Mouse (Mus musculus) cerebellum, postnatal 25 days (tissue): Measurements from ENCODE around the gene Map2k5.
A peak's percentile ranks its signal among the peaks of the same experiment; 100 is the strongest.

Experiments used
- DNase-seq, 2 experiments: peaks; one replicate each; pipeline ENCODE4 v3.0.0; 2021; ENCODE audit warnings: mixed read lengths in 2 of 2

The Map2k5 gene

GRCm38 (mm10) chr9:63144502-63145248 is 233.0 kb downstream of the Map2k5 start:
- DNase-seq: no peak

- no peak for DNase-seq
Measured at GRCm38 (mm10) chr9:63143641-63144501, 233.8 kb downstream of the Map2k5 start.

- no peak for DNase-seq
Measured at GRCm38 (mm10) chr9:63143227-63143626, 234.5 kb downstream of the Map2k5 start.

- peak in 1 of 2 experiments; percentile 33 for DNase-seq
Measured at GRCm38 (mm10) chr9:63142335-63143036, 235.2 kb downstream of the Map2k5 start.

- DNase-seq: no peak
Measured at GRCm38 (mm10) chr9:63141641-63142334, 235.9 kb downstream of the Map2k5 start.

- no peak for DNase-seq
Measured at GRCm38 (mm10) chr9:63140211-63140610, 237.5 kb downstream of the Map2k5 start.

- no peak for DNase-seq
Measured at GRCm38 (mm10) chr9:63139661-63140060, 238.0 kb downstream of the Map2k5 start.

GRCm38 (mm10) chr9:63138481-63138967 is 239.2 kb downstream of the Map2k5 start:
- peak; percentile 56 to 60 for DNase-seq

GRCm38 (mm10) chr9:63137615-63137915 is 240.1 kb downstream of the Map2k5 start:
- DNase-seq: no peak

- DNase-seq: no peak
Measured at GRCm38 (mm10) chr9:63136756-63137614, 240.7 kb downstream of the Map2k5 start.

GRCm38 (mm10) chr9:63136241-63136640 is 241.5 kb downstream of the Map2k5 start:
- no peak for DNase-seq

GRCm38 (mm10) chr9:63135801-63136200 is 241.9 kb downstream of the Map2k5 start:
- peak; percentile 72 to 80 for DNase-seq

- DNase-seq: peak in 1 of 2 experiments; percentile 29
Measured at GRCm38 (mm10) chr9:63135356-63135755, 242.3 kb downstream of the Map2k5 start.

- DNase-seq: no peak
Measured at GRCm38 (mm10) chr9:63133659-63134058, 244.0 kb downstream of the Map2k5 start.

- peak; percentile 97 for DNase-seq
Measured at GRCm38 (mm10) chr9:63132673-63133601, 244.8 kb downstream of the Map2k5 start.

- peak; percentile 76 to 81 for DNase-seq
Measured at GRCm38 (mm10) chr9:63131957-63132602, 245.6 kb downstream of the Map2k5 start.

GRCm38 (mm10) chr9:63129641-63130041 is 248.1 kb downstream of the Map2k5 start:
- DNase-seq: no peak

- no peak for DNase-seq
Measured at GRCm38 (mm10) chr9:63124512-63124911, 253.2 kb downstream of the Map2k5 start.
